In the genomic region with DNA sequence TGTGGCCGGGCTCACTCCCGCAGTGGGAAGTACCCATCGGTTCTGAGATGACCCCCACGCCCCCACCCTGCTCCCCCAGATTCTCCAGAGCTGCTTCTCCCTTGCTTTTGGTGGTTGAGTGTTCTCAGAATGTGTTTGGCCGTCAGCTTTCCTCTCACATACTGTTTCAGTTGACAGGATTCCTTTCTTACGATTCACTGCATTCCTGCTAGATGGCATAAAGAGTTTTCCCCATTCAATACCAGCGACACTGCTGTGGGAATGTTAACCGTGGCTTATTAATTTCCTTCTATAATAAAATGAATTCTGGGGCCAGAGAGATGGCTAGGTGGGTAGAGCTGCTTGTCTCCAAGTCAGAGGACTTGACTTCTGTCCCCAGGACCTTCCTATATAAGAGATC, we compare ENCODE assay signal across 20 mouse cellular contexts. TPM values are rescaled to one million over a fixed set of nuclear protein-coding genes. Genes with fewer than 3 reads are reported as not detected.
DNase-seq lines count a peak whose midpoint lies in the region; ATAC-seq and TF ChIP-seq lines count a peak whose summit lies in the region.
"Had no signal": no experiment of that assay in that cellular context is flagged by ENCODE, and none has a peak within 500 bp of the region (broad histone marks: within the 10 kb centered on the region; RNA-seq: fewer than 3 reads in every experiment).

No protein-coding gene starts in this region.

- no peak overlapping the region for H3K4me3 ChIP-seq in heart, embryonic 11.5 days (ENCODE audit: low read depth, low read length)
- H3K4me3 ChIP-seq in kidney, postnatal 0 days (replicated peaks; ENCODE audit: low read depth, low read length), result no peak overlapping the region
- H3K4me3 ChIP-seq: embryonic facial prominence, embryonic 12.5 days; forebrain, embryonic 12.5 days; liver, embryonic 13.5 days; megakaryocyte, embryonic 14.5 days; neural tube, embryonic 12.5 days had no signal

- no peak for TF ChIP-seq CTCF in kidney, postnatal 0 days (IDR thresholded peaks at IDR 0.05; ENCODE audit: low read depth)
- TF ChIP-seq CTCF in brain, embryonic 14.5 days (IDR thresholded peaks at IDR 0.05; ENCODE audit: borderline replicate concordance, extremely low read depth, insufficient read depth, insufficient read length), result no peak

- no peak overlapping the region for H3K9ac ChIP-seq in heart, embryonic 11.5 days (ENCODE audit: low read depth, low read length)
- no peak overlapping the region for H3K9ac ChIP-seq in kidney, postnatal 0 days (ENCODE audit: low read depth, low read length)
- H3K9ac ChIP-seq: embryonic facial prominence, embryonic 12.5 days; forebrain, embryonic 12.5 days; liver, embryonic 13.5 days; neural tube, embryonic 12.5 days had no signal

- no peak for DNase-seq in heart, adult 9 months (ENCODE audit: low spot score in 2 of 2)
- DNase-seq in kidney, postnatal 0 days (ENCODE audit: low spot score), result no peak
- DNase-seq in kidney, adult 9 months, result no peak
- DNase-seq in 3T3-L1 (ENCODE audit: low read depth, low spot score), result peak; percentile 92
- DNase-seq in brain, embryonic 14.5 days (ENCODE audit: low read depth), result peak; percentile 43
- no peak for DNase-seq in spleen, adult 18-20 months
- no peak for DNase-seq in cerebellum, postnatal 14 days
- DNase-seq: adrenal gland, adult 2 months; cerebellum, adult 11 months; kidney, adult 11 months; liver, embryonic 13.5 days; thymus, postnatal 25 days had no signal

- peak overlapping the region; percentile 17; the same call in 1 of the 2 replicates for H3K27ac ChIP-seq in heart, embryonic 11.5 days (ENCODE audit: low read depth, low read length)
- 0 out of 2 replicates have a peak overlapping the region, but pooled peaks have one; percentile 14 for H3K27ac ChIP-seq in kidney, postnatal 0 days
- H3K27ac ChIP-seq: embryonic facial prominence, embryonic 12.5 days; forebrain, embryonic 12.5 days; hindbrain, postnatal 0 days; liver, embryonic 13.5 days; neural tube, embryonic 12.5 days had no signal

- H3K4me1 ChIP-seq in heart, embryonic 11.5 days (ENCODE audit: control insufficient read depth, insufficient read depth, low read length), result 0 out of 2 replicates have a peak, but pooled peaks cover 5% of the 10 kb centered on the region
- no peaks in the 10 kb centered on the region; the same call in 1 of the 2 replicates for H3K4me1 ChIP-seq in kidney, postnatal 0 days (replicated peaks; ENCODE audit: insufficient read depth, low read length)
- H3K4me1 ChIP-seq: embryonic facial prominence, embryonic 12.5 days; forebrain, embryonic 12.5 days; liver, embryonic 13.5 days had no signal

- TF ChIP-seq POLR2A in brain, embryonic 14.5 days (IDR thresholded peaks at IDR 0.05; ENCODE audit: borderline replicate concordance, extremely low read depth, insufficient read depth, insufficient read length, poor library complexity, severe bottlenecking), result no peak

- H3K27me3 ChIP-seq in heart, embryonic 11.5 days (ENCODE audit: control insufficient read depth, insufficient read depth, low read length), result no peaks in the 10 kb centered on the region
- no peaks in the 10 kb centered on the region for H3K27me3 ChIP-seq in kidney, postnatal 0 days (ENCODE audit: insufficient read depth, low read length)
- H3K27me3 ChIP-seq: embryonic facial prominence, embryonic 12.5 days; forebrain, embryonic 12.5 days; liver, embryonic 13.5 days; megakaryocyte, embryonic 14.5 days; neural tube, embryonic 12.5 days had no signal

- H3K4me2 ChIP-seq in heart, embryonic 11.5 days, result no peak overlapping the region
- H3K4me2 ChIP-seq in kidney, postnatal 0 days (ENCODE audit: low read length), result no peak overlapping the region
- H3K4me2 ChIP-seq: embryonic facial prominence, embryonic 12.5 days; forebrain, embryonic 12.5 days; liver, embryonic 13.5 days; neural tube, embryonic 12.5 days had no signal

- 61% methylated on average over 8 of the region's 8 CpGs for WGBS in heart, embryonic 11.5 days (ENCODE audit: insufficient replicate concordance)
- WGBS in kidney, postnatal 0 days, result 41% methylated on average over 8 of the region's 8 CpGs

- peaks cover 8% of the 10 kb centered on the region for H3K36me3 ChIP-seq in heart, embryonic 11.5 days (ENCODE audit: control insufficient read depth, insufficient read depth, low read length)
- H3K36me3 ChIP-seq in kidney, postnatal 0 days (ENCODE audit: insufficient read depth, low read length), result peaks cover 30% of the 10 kb centered on the region

- H3K9me3 ChIP-seq in heart, embryonic 11.5 days (replicated peaks; ENCODE audit: control insufficient read depth, low read length), result no peaks in the 10 kb centered on the region
- H3K9me3 ChIP-seq in kidney, postnatal 0 days (replicated peaks; ENCODE audit: low read length), result no peaks in the 10 kb centered on the region
- H3K9me3 ChIP-seq: embryonic facial prominence, embryonic 12.5 days; forebrain, embryonic 12.5 days; liver, embryonic 13.5 days; megakaryocyte, embryonic 14.5 days; neural tube, embryonic 12.5 days had no signal

- no peak for ATAC-seq in heart, embryonic 11.5 days (replicated peaks; ENCODE audit: insufficient number of reproducible peaks, low FRiP score, low TSS enrichment)
- ATAC-seq in kidney, postnatal 0 days (replicated peaks; ENCODE audit: low FRiP score, low read depth), result no peak
- ATAC-seq: hindbrain, postnatal 0 days had no signal

RNA-seq across cellular contexts. Expression of a gene that starts 38.7 kb away (rescaled TPM):
- 0.63 TPM in 1 of 2 replicates, not detected in the other for polyA plus RNA-seq in heart, embryonic 11.5 days (2014; fragmentation: Nextera tagmentation; extraction: Ambion mirVana)
- polyA plus RNA-seq in kidney, postnatal 0 days (2015; fragmentation: Nextera tagmentation; extraction: Ambion mirVana), result 1.5 TPM in 2 replicates
- polyA plus RNA-seq in brain, embryonic 14.5 days (2012; rRNA removed), result 0.12 TPM in 1 of 2 replicates, not detected in the other
- polyA plus RNA-seq: forebrain, embryonic 12.5 days; large intestine, adult 2 months; liver, embryonic 13.5 days; lung, embryonic 16.5 days had no signal

Comparison
In these comparisons a context has a peak if more than half of its experiments do, and no peak if none do; other contexts are left out.
1. DNase-seq: peak in 3T3-L1 (single experiment) and brain, embryonic 14.5 days (single experiment); none in heart, adult 9 months (0 of 2), kidney, postnatal 0 days (single experiment), kidney, adult 9 months (single experiment), spleen, adult 18-20 months (0 of 2) and cerebellum, postnatal 14 days (0 of 2).